In genomic region chr2:57316055-57316454, GRCm38 (mm10) we compare ENCODE assay signal across 9 mouse cellular contexts.
DNase-seq lines count a peak whose midpoint lies in the region; ATAC-seq and TF ChIP-seq lines count a peak whose summit lies in the region.
"Had no signal": no experiment of that assay in that cellular context is flagged by ENCODE, and none has a peak within 500 bp of the region (broad histone marks: within the 10 kb centered on the region; RNA-seq: fewer than 3 reads in every experiment).

No protein-coding gene starts in this region.

- intact Hi-C loops in gastrocnemius, postnatal 14 days (cut with DNase I; ENCODE audit: low total_unique reads): loop anchor here (10.0 kb wide), 1 partner anchor 191 kb away; the partner anchor contains the start of gene Nr4a2

- no peaks in the 10 kb centered on the region for H3K36me3 ChIP-seq in liver, embryonic 14.5 days (replicated peaks; ENCODE audit: control insufficient read depth, insufficient read depth, low read depth)

- no peaks in the 10 kb centered on the region for H3K9me3 ChIP-seq in liver, embryonic 14.5 days (ENCODE audit: control insufficient read depth, low read length)

- no peaks in the 10 kb centered on the region for H3K4me1 ChIP-seq in liver, embryonic 14.5 days (replicated peaks; ENCODE audit: control insufficient read depth in 2 of 2, insufficient read depth in 2 of 2, low read length in 1 of 2)

- no peak overlapping the region for H3K9ac ChIP-seq in liver, embryonic 14.5 days (replicated peaks)

- H3K4me3 ChIP-seq in liver, embryonic 14.5 days (ENCODE audit: insufficient read depth in 1 of 2, low read depth in 2 of 2, low read length in 2 of 2): no peak overlapping the region
- H3K4me3 ChIP-seq: myocyte had no signal

- no peak for ATAC-seq in liver, embryonic 14.5 days (ENCODE audit: insufficient read depth)

- no peaks in the 10 kb centered on the region for H3K27me3 ChIP-seq in liver, embryonic 14.5 days (ENCODE audit: control insufficient read depth, insufficient read depth, low read length)

- 14% methylated on average over 2 of the region's 2 CpGs for WGBS in liver, embryonic 14.5 days (ENCODE audit: insufficient replicate concordance)

- H3K27ac ChIP-seq in liver, embryonic 14.5 days: no peak overlapping the region

- H3K4me2 ChIP-seq in liver, embryonic 14.5 days (ENCODE audit: low read depth): no peak overlapping the region

- TF ChIP-seq CTCF in liver, embryonic 14.5 days (IDR thresholded peaks at IDR 0.05; ENCODE audit: low read depth): peak; percentile 64

- no peak for TF ChIP-seq EP300 in liver, embryonic 14.5 days (IDR thresholded peaks at IDR 0.05; ENCODE audit: low read depth)

- DNase-seq in gastrocnemius, postnatal 14 days: peak; percentile 20
- no peak for DNase-seq in gastrocnemius, postnatal 4 days (ENCODE audit: low spot score in 2 of 2)
- DNase-seq in 3134 (ENCODE audit: extremely low read depth, insufficient read length, low spot score) (peak; percentile 14), NIH3T3 (ENCODE audit: low read depth) (peak; percentile 70)
- peak; percentile 50 for DNase-seq in embryo, embryonic 10.5 days (ENCODE audit: low spot score)
- peak in 1 of 3 experiments; percentile 6 for DNase-seq in liver, embryonic 14.5 days (ENCODE audit: low read depth in 3 of 3, low spot score in 3 of 3)
- peak; percentile 15 to 45 for DNase-seq in thymus, postnatal 10 days (ENCODE audit: low spot score in 2 of 2)
- DNase-seq in right cerebral cortex, postnatal 14 days: no peak

Comparison
In these comparisons a context has a peak if more than half of its experiments do, and no peak if none do; other contexts are left out.
1. DNase-seq: peak in gastrocnemius, postnatal 14 days (single experiment), 3134 (single experiment), NIH3T3 (single experiment), embryo, embryonic 10.5 days (single experiment) and thymus, postnatal 10 days (2 of 2); none in gastrocnemius, postnatal 4 days (0 of 2) and right cerebral cortex, postnatal 14 days (single experiment).